Mouse (Mus musculus) bone marrow macrophage, adult 2 months (primary cell): ENCODE results near the gene Chchd4.

ENCODE experiments used
- CTCF ChIP-seq: IDR thresholded peaks from 2 replicates; pipeline ENCODE4 v1.5.1; 2012; ENCODE audit warnings: low read depth, mild to moderate bottlenecking, low read length, moderate library complexity
- POLR2A ChIP-seq: IDR thresholded peaks from 2 replicates; pipeline ENCODE4 v1.6.1; 2012; ENCODE audit warnings: mild to moderate bottlenecking, low read depth, low read length, borderline replicate concordance

GRCm38 (mm10) chr6:91488496-91489212 lies 15.3 kb upstream of the Chchd4 start:
- TF ChIP-seq POLR2A (no peak), CTCF (no peak)
